Mouse (Mus musculus) adrenal gland, adult 18-20 months (tissue): ENCODE measurements around the gene Shank2. TPM values are rescaled to one million over a fixed set of nuclear protein-coding genes. Genes with fewer than 3 reads are reported as not detected.
A peak's percentile ranks its signal among the peaks of the same experiment; 100 is the strongest.

Source experiments
- DNase-seq, 2 experiments: peaks; one replicate each; pipeline ENCODE4 v3.0.0; 2021 to 2022; ENCODE audit warnings: low spot score in 2 of 2
- microRNA-seq, 2 experiments: library from miRNA; unstranded; fragments of <30 nt; microRNA quantifications; one replicate each; pipeline ENCODE4 v1.2.0; 2021; ENCODE audit warnings: borderline number of aligned reads in 2 of 2
- total RNA-seq, 2 experiments: library from RNA; stranded (reverse); gene quantifications; 1 replicate in 1 of 2; 2 replicates in 1 of 2; pipeline ENCODE4 v1.2.3; 2021

The Shank2 gene
- total RNA-seq, 2 experiments from 2014 or later, result 8.1 to 18.5 TPM

DNA sequence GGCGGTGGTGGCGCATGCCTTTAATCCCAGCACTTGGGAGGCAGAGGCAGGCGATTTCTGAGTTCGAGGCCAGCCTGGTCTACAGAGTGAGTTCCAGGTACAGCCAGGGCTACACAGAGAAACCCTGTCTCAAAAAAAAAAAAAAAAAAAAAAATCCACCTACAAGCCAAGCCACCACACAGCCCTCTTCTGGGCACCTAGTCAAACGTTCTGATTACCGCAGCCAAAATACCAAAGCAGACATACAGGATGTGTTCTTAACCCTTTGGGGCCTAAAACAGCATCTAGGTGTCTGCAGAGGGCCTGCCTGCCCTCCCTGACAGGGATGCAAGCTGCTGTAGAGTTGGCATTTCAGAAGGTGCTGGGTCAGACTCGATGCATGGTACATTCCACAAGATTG, 460.8 kb downstream of the Shank2 start:
- DNase-seq, result no peak

DNA sequence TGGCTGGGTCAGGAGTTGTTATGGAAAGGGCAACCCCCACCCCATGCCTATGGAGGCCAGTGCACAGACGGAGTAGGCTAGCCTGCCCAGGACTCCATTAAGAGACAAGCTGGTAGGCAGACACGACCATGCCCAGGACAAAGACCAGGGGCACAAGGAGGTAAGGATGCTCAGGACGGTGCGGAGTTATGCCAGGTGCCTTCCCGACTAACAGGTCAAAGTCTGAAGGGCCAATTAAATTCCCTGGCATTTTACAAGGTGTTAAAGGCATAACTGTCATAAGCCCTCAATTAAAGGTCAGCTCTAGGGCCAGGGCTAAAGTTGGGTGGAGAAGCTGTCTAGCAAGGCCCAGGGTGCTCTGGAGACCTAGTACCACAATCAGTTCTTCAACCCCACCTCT, 467.0 kb downstream of the Shank2 start:
- no peak for DNase-seq

DNA sequence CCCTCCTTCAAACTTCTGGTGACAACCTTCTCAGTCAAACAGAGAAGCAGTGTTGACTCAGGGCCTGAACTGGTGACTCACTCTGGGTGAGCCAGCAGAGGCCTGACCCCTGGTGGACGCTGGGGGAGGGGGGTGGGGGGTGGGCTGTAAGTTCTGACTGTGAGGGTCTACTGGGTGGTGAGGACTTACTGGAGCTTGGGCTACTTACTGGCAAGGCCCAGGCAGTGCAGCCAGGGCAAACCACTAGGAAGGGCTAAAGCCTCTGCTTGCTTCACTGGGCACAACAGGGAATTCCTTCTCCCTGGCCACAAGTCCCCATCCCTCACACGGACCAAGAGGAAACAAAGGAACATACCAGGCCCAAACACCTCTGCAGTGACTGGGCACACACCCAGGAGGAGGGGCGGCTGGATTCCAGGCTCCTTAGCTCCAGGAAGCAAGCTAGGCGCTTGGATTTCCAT, 467.5 kb downstream of the Shank2 start:
- peak in 1 of 2 experiments; percentile 42 for DNase-seq

DNA sequence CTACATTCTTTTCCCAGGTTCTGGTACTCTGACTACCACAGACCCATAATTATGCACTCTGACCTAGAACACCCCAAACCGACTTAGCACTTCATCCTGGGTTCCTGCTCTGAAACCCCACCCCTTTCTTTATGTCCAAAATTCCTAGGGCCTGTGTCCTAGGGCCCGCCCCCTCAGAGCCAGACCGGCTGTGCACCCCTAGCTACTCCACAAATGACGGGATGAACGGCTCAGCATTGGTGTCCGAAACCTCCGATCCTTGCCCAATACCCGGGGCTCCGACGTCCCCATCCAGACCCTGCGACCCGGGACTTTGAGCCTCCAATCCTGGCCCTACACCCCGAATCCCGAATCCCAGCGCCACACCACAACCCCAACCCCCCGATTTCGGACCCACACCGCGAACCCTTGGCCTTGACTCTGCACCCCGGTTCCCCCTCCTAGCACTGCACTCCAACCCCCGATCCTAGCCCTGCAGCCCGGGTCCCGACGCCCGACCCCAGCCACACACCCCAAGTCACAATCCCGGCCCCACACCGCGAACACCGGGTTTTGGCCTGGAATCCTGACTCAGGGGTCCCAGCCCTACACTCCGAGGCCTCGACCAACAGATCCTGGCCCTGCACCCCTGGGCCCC, 468.3 kb downstream of the Shank2 start:
- DNase-seq, result no peak

DNA sequence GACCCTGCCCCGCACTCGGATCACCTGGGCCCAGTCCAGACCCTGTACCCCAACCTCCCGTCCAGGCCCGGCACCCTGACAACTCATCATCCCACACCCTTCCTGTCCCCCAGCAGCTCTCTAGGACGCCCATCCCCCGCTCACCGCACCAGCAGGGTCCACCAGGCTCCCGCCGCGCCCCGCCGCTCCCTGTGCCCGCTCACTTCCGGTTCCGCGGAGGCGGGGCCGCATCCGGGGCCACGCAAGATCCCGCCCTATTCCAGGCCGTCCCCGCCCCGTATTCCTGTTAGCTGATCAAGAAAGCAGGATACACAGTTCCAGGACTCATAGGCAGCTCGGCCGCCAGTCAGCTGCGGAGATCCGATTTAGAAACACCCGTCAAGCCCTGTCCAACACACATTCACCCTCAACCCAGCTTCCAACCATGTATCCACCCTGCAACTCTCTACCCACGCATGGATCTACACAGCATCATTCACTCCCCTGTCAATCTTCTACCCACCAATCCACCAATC, 468.9 kb downstream of the Shank2 start, which contains the start of gene Cttn:
Gene Cttn, minus strand, starts transcription at position 465 of the 515 bp plus-strand sequence.
- peak; percentile 89 for DNase-seq

DNA sequence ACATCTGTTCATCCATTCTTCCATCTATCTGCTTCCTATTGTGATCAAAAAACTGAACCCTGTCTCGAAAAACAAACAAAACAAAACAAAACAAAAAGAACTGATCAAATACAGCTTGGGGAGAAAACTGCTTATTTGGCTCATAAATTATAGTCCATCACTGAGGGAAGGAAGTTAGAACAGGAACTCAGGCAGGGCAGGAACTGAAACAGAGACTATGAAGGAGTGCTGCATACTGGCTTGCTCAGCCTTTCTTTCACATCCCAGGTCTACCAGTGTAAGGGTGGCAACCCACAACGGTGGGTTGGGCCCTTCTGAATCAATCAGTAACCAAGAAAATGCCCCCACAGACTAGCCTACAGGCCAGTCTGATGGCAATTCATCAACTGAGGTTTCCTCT, 469.4 kb downstream of the Shank2 start:
- DNase-seq, result no peak

DNA sequence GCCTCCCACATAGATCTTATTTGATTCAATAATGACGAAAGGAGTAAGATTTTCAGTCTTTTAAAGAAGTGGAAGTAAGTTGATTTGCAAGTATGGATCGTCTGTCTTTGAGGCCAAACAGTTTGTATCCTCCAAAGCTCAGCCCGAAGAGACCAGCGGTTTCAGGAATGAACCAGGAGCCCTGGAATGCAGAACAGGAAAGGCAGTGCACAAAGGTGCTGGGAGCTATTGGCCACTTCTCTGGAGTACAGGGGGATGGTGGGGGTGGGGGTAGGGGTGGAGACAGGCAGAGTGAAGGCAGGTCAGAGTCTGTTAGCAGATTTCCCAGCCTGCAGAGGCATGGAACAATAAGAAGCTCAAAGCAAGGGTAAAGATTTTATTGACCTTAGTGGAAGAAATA, 471.8 kb downstream of the Shank2 start:
- DNase-seq, result no peak

Small RNAs within 50 kb of the gene (microRNA-seq; reads per million reads assigned to microRNA genes)
- gene Mir3105, result 2.4 to 38.3 reads per million in 2 experiments

Other genes with a start within 250 kb of the Shank2 start
- gene Osbpl5, start 244.9 kb upstream of the Shank2 start, total RNA-seq, result 10 to 100 TPM; 24.5 to 29.1 TPM
- 1 to 10 TPM; 1.7 to 2.2 TPM for gene Mrgprg, start 234.9 kb upstream of the Shank2 start, total RNA-seq
- 1 to 10 TPM; 2.3 to 2.9 TPM for gene Mrgpre, start 217.4 kb upstream of the Shank2 start, total RNA-seq
- gene Nadsyn1, start 179.1 kb upstream of the Shank2 start, total RNA-seq, result 10 to 100 TPM; 10.4 to 14.4 TPM
- gene Dhcr7, start 178.8 kb upstream of the Shank2 start, total RNA-seq, result 1,000 to 10,000 TPM in 1 of 2 experiments, 100 to 1,000 TPM in 1; 730 to 1,067 TPM
- gene Gm498, start 135.1 kb upstream of the Shank2 start, total RNA-seq, result not detected